Mouse (Mus musculus): ENCODE measurements at regions not wholly inside any gene's neighbourhood (a gene's known extent, or its start where the extent isn't known, plus 50 kb on each side); places are given as distances from the start of the nearest gene placed in this dataset.
"Not testable (repeated sequence)": the region's sequence is repeated elsewhere in the genome, so short reads cannot be mapped to it uniquely, and the experiment has no call there.

- 0 out of 2 replicates have a peak, but pooled peaks cover 3% of the 10 kb centered on the region for H3K4me1 ChIP-seq
- H3K36me3 ChIP-seq: no peaks in the 10 kb centered on the region
- H3K27me3 ChIP-seq (replicated peaks): no peaks in the 10 kb centered on the region
- H3K9me3 ChIP-seq: 0 out of 2 replicates have a peak, but pooled peaks cover 6% of the 10 kb centered on the region
- H3K27ac ChIP-seq: no peak overlapping the region
- ATAC-seq (ENCODE audit: low FRiP score, low read depth): no peak
- WGBS: 65% methylated on average over 7 of the region's 7 CpGs
- no peak overlapping the region for H3K9ac ChIP-seq
- H3K4me3 ChIP-seq: no peak overlapping the region
- H3K4me2 ChIP-seq (replicated peaks): no peak overlapping the region
Observed at GRCm38 (mm10) chr11:52460190-52460780, 64.1 kb downstream of the 9530068E07Rik start.

DNA sequence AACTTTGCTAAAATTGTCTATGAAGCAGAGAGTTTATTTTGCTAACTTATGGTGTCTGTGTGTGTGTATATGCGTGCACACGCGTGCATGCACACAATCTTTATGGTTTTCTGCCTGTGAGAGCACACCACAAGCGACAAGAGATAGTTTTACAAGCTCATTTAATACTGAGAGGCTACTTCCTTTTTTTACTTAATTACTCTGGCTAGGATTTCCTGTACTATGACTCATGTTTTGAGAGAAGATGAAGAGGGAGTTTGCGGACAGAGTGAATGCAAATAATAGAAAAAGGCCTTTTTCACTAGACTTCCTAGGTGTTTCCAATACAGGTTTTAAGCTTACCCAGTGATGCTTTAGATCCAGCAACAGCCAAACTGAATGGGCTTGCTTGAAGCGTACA, 74.9 kb downstream of the 9530068E07Rik start:
- not testable (repeated sequence) for H3K27ac ChIP-seq; H3K9ac ChIP-seq; ATAC-seq (ENCODE audit: low FRiP score, low read depth); H3K27me3 ChIP-seq (replicated peaks); H3K4me2 ChIP-seq (replicated peaks); H3K9me3 ChIP-seq; H3K36me3 ChIP-seq; H3K4me3 ChIP-seq; H3K4me1 ChIP-seq
- 92% methylated on average over 6 of the region's 6 CpGs for WGBS

DNA sequence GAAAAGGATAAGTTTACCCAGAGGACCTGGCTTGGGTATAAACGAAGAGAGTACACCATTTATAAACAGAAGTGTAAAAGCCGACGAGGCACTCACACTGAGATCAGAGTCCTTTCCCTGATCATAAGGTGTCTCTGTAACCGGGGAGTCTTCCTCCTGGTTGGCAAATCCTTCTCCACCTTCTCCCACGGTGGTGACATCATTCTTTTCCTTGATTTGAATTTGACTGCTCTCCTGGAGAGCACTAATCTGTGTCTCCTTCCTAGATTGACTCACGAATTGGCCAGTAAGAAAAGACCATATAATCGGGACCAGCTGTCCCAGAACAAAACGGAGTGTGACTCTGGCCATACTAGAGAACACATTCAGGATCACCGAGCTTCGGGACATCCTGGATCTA, 83.9 kb downstream of the 9530068E07Rik start:
- not testable (repeated sequence) for H3K27ac ChIP-seq; H3K9me3 ChIP-seq; ATAC-seq (ENCODE audit: low FRiP score, low read depth); H3K4me1 ChIP-seq; H3K4me3 ChIP-seq; H3K9ac ChIP-seq; H3K4me2 ChIP-seq (replicated peaks); H3K27me3 ChIP-seq (replicated peaks); H3K36me3 ChIP-seq
- 64% methylated on average over 10 of the region's 10 CpGs for WGBS

DNA sequence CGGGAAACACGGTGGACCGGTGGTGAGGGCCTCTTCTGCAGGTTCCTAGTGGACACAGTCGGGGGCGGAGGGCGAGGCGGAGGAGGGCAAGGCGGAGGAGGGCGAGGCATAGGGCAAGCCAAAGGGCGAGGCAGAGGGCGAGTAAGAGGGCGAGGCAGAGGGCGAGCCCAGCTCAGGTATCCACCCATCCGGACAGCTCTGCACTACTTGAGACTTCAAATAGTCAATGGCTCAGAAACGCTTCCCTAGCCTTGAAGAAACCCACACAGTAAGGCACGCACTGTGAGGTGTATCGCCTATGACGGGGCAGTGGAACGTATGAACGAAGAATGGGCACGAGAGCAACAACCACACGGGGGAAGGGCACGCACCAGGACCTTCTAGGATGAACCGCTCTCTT, 84.5 kb downstream of the 9530068E07Rik start:
- not testable (repeated sequence) for H3K36me3 ChIP-seq; H3K9me3 ChIP-seq; H3K27ac ChIP-seq; H3K9ac ChIP-seq; ATAC-seq (ENCODE audit: low FRiP score, low read depth); H3K4me2 ChIP-seq (replicated peaks); H3K4me1 ChIP-seq; H3K4me3 ChIP-seq; H3K27me3 ChIP-seq (replicated peaks)
- WGBS: 93% methylated on average over 24 of the region's 24 CpGs

GRCm38 (mm10) chr11:52483534-52483933, 87.3 kb downstream of the 9530068E07Rik start:
- WGBS: 94% methylated on average over 6 of the region's 8 CpGs
- H3K9me3 ChIP-seq; H3K4me1 ChIP-seq; H3K4me3 ChIP-seq; H3K27ac ChIP-seq; H3K4me2 ChIP-seq (replicated peaks); ATAC-seq (ENCODE audit: low FRiP score, low read depth); H3K27me3 ChIP-seq (replicated peaks); H3K9ac ChIP-seq; H3K36me3 ChIP-seq: not testable (repeated sequence)

DNA sequence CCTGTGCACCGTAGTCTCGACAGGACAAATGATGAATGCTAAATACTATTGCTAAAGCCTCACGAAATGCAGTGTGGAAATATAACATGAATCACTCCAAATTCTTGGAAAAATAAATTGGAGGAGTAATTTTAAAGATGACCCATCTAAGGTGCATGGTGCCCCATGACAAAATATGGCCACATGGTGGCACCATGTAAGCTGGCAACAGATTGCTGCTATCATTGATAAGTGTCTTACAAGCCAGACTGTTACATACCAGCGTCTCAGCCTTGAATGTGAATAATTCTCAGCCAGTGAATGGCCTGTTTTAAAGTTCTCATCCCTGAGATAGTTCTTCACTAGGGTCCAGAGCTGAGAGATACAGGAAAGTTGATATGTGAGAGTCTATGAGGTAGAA, 92.3 kb downstream of the 9530068E07Rik start:
- H3K27ac ChIP-seq; H3K9me3 ChIP-seq; H3K4me1 ChIP-seq; H3K4me2 ChIP-seq (replicated peaks); H3K36me3 ChIP-seq; ATAC-seq (ENCODE audit: low FRiP score, low read depth); H3K4me3 ChIP-seq; H3K9ac ChIP-seq; H3K27me3 ChIP-seq (replicated peaks): not testable (repeated sequence)
- 73% methylated on average over 4 of the region's 4 CpGs for WGBS

- no peak overlapping the region for H3K9ac ChIP-seq
- H3K36me3 ChIP-seq: no peaks in the 10 kb centered on the region
- WGBS: 82% methylated on average over 6 of the region's 6 CpGs
- H3K4me2 ChIP-seq (replicated peaks): no peak overlapping the region
- no peak overlapping the region for H3K4me3 ChIP-seq
- H3K27me3 ChIP-seq (replicated peaks): no peaks in the 10 kb centered on the region
- H3K4me1 ChIP-seq: no peaks in the 10 kb centered on the region
- H3K27ac ChIP-seq: no peak overlapping the region
- ATAC-seq (ENCODE audit: low FRiP score, low read depth): no peak
- H3K9me3 ChIP-seq: no peaks in the 10 kb centered on the region
Observed at GRCm38 (mm10) chr11:52493336-52493735, 97.1 kb downstream of the 9530068E07Rik start.

DNA sequence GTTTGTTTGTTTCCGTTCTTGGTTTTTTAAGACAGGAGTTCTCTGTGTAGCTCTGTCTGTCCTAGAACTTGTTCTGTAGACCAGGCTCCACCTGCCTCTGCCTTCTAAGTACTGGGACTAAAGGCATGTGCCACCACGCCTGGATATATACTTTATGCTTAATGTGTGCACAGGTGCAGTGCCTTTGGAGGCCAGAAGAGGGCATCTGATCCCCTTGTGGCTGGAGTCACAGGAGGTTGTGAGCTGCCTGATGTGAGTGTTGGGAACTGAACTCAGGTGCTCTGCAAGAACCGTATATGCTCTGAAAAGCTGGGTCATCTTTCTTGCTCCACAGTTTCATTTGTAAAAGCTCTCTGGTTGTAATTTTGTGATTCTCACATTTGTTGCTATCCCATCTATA, 100.7 kb downstream of the 9530068E07Rik start:
- ATAC-seq (ENCODE audit: low FRiP score, low read depth): no peak
- no peaks in the 10 kb centered on the region for H3K9me3 ChIP-seq

GRCm38 (mm10) chr11:52502759-52503365, 106.6 kb downstream of the 9530068E07Rik start:
- no peaks in the 10 kb centered on the region for H3K36me3 ChIP-seq

More for the DNA sequence above, 100.7 kb downstream of the 9530068E07Rik start:
- no peaks in the 10 kb centered on the region for H3K36me3 ChIP-seq
- no peak overlapping the region for H3K4me3 ChIP-seq
- no peak overlapping the region for H3K9ac ChIP-seq
- H3K4me2 ChIP-seq (replicated peaks): no peak overlapping the region
- H3K27me3 ChIP-seq (replicated peaks): no peaks in the 10 kb centered on the region
- 90% methylated on average over 3 of the region's 3 CpGs for WGBS
- H3K4me1 ChIP-seq: no peaks in the 10 kb centered on the region
- no peak overlapping the region for H3K27ac ChIP-seq

GRCm38 (mm10) chr11:52511831-52512297, 115.6 kb downstream of the 9530068E07Rik start:
- 47% methylated on average over 4 of the region's 4 CpGs for WGBS
- H3K4me2 ChIP-seq (replicated peaks): no peak overlapping the region
- ATAC-seq (ENCODE audit: low FRiP score, low read depth): no peak

More at GRCm38 (mm10) chr11:52502759-52503365, 106.6 kb downstream of the 9530068E07Rik start:
- H3K27ac ChIP-seq: no peak overlapping the region
- peaks cover 12% of the 10 kb centered on the region for H3K4me1 ChIP-seq
- no peak overlapping the region for H3K4me2 ChIP-seq (replicated peaks)
- 16% methylated on average over 10 of the region's 10 CpGs for WGBS
- H3K9me3 ChIP-seq: no peaks in the 10 kb centered on the region
- H3K27me3 ChIP-seq (replicated peaks): no peaks in the 10 kb centered on the region
- H3K4me3 ChIP-seq: no peak overlapping the region
- ATAC-seq (ENCODE audit: low FRiP score, low read depth): 0 out of 2 replicates have a peak, but pooled peaks have one; percentile 21
- no peak overlapping the region for H3K9ac ChIP-seq

DNA sequence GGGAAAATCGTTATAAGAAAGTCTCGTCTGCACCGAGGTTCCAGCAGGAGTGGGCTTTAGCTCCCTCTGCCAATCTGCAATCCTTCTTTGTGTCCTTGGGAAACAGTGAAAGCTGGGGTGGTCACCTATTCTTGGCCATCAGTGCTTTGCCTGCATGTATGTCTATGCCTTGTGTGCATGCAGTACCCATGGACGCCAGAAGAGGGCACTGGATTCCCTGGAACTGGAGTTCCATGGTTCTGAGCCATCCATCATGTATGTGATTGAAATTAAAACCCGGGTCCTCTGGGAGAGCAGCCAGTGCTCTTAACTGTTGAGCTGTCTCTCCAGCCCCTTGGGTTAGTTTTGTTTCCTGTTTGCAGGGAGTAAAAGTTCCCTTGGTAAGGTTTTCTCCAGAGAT, 121.1 kb downstream of the 9530068E07Rik start:
- no peak overlapping the region for H3K4me2 ChIP-seq (replicated peaks)
- H3K9ac ChIP-seq: no peak overlapping the region
- H3K4me3 ChIP-seq: no peak overlapping the region
- 74% methylated on average over 5 of the region's 5 CpGs for WGBS
- no peaks in the 10 kb centered on the region for H3K27me3 ChIP-seq (replicated peaks)
- no peaks in the 10 kb centered on the region for H3K4me1 ChIP-seq
- no peak for ATAC-seq (ENCODE audit: low FRiP score, low read depth)
- H3K36me3 ChIP-seq: no peaks in the 10 kb centered on the region
- H3K27ac ChIP-seq: no peak overlapping the region
- no peaks in the 10 kb centered on the region for H3K9me3 ChIP-seq

More at GRCm38 (mm10) chr11:52511831-52512297, 115.6 kb downstream of the 9530068E07Rik start:
- H3K9me3 ChIP-seq: no peaks in the 10 kb centered on the region; the same call in 1 of the 2 replicates
- H3K4me1 ChIP-seq: no peaks in the 10 kb centered on the region
- no peak overlapping the region for H3K4me3 ChIP-seq
- H3K9ac ChIP-seq: no peak overlapping the region
- H3K36me3 ChIP-seq: no peaks in the 10 kb centered on the region
- no peak overlapping the region for H3K27ac ChIP-seq
- H3K27me3 ChIP-seq (replicated peaks): no peaks in the 10 kb centered on the region

GRCm38 (mm10) chr11:52519877-52520276, 123.6 kb downstream of the 9530068E07Rik start:
- no peaks in the 10 kb centered on the region for H3K27me3 ChIP-seq (replicated peaks)
- ATAC-seq (ENCODE audit: low FRiP score, low read depth): no peak
- no peaks in the 10 kb centered on the region for H3K36me3 ChIP-seq
- no peak overlapping the region for H3K4me2 ChIP-seq (replicated peaks)
- H3K4me1 ChIP-seq: no peaks in the 10 kb centered on the region
- 75% methylated on average over 3 of the region's 3 CpGs for WGBS
- H3K9me3 ChIP-seq: no peaks in the 10 kb centered on the region
- H3K27ac ChIP-seq: no peak overlapping the region
- H3K9ac ChIP-seq: no peak overlapping the region
- H3K4me3 ChIP-seq: no peak overlapping the region

GRCm38 (mm10) chr11:52521879-52522278, 125.7 kb downstream of the 9530068E07Rik start:
- 44% methylated on average over 4 of the region's 4 CpGs for WGBS
- H3K36me3 ChIP-seq: no peaks in the 10 kb centered on the region
- no peak overlapping the region for H3K4me2 ChIP-seq (replicated peaks)
- H3K4me3 ChIP-seq: no peak overlapping the region
- no peak overlapping the region for H3K27ac ChIP-seq
- H3K4me1 ChIP-seq: no peaks in the 10 kb centered on the region
- H3K9me3 ChIP-seq: no peaks in the 10 kb centered on the region
- no peak overlapping the region for H3K9ac ChIP-seq
- no peak for ATAC-seq (ENCODE audit: low FRiP score, low read depth)
- no peaks in the 10 kb centered on the region for H3K27me3 ChIP-seq (replicated peaks)

Measured in neural tube, embryonic 12.5 days (tissue).